Mouse (Mus musculus): ENCODE data around the gene Nav2. TPM values are rescaled to one million over a fixed set of nuclear protein-coding genes. Genes with fewer than 3 reads are reported as not detected.

Gene Nav2
- polyA plus RNA-seq, 1 experiment from 2014 or later, result 5.8 TPM

DNA sequence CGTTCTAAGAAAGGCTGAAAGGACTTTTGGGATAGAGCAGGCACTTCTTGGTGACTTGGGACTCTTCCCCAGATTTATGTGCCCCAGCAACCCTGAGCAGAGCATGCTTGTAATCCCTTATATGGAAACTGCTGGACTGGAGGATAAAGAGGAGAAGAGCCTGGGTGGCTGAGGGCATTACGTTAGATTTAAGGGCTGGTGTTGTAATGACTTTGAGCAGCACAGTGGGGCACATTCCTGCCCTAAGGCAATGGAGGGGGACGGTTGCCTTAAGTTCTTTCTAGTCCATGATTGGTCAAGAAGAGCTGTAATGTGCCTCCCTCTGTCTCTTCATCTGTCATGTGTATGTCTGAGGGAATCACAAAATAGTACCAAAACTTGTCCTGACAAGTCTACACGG is 651.5 kb downstream of the Nav2 start:
- Histone ChIP-seq H3K9ac (ENCODE audit: low read depth, low read length) (no peak overlapping the region), H3K36me3 (ENCODE audit: control insufficient read depth, insufficient read depth) (peaks cover 36% of the 10 kb centered on the region), H3K27ac (ENCODE audit: low read depth, low read length) (no peak overlapping the region), H3K27me3 (replicated peaks; ENCODE audit: control insufficient read depth, insufficient read depth, low read length) (no peaks in the 10 kb centered on the region), H3K4me3 (ENCODE audit: low read depth, low read length) (no peak overlapping the region), H3K9me3 (ENCODE audit: control insufficient read depth) (no peaks in the 10 kb centered on the region), H3K4me2 (replicated peaks; ENCODE audit: low read depth) (no peak overlapping the region), H3K4me1 (replicated peaks; ENCODE audit: control insufficient read depth, insufficient read depth, low read length) (no peaks in the 10 kb centered on the region)
- no peak for ATAC-seq
- WGBS, result 72% methylated on average over 4 of the region's 4 CpGs
- TF ChIP-seq CTCF (IDR thresholded peaks at IDR 0.05; ENCODE audit: low read depth), result no peak

DNA sequence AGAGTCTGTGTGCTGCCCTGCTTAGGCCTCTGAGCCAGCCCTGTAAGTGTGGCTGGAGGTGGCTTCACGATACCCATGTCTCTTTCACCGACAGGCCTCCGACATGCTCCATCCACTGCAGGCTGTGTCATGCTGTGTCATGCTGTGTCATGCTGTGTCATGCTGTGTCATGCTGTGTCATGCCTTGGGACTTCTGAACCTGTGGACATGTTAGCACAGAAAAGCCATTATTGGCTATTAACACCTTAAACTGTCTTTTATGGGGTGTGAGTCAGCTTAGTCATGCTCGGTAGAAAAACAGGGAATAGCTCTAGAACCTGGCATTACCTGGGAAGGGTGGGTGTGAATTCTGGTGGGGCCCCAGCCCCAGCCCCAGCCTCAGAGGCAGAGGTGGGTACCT is 653.9 kb downstream of the Nav2 start:
- peaks cover 48% of the 10 kb centered on the region for H3K36me3 ChIP-seq (ENCODE audit: control insufficient read depth, insufficient read depth)
- H3K27ac ChIP-seq (ENCODE audit: low read depth, low read length), result no peak overlapping the region

DNA sequence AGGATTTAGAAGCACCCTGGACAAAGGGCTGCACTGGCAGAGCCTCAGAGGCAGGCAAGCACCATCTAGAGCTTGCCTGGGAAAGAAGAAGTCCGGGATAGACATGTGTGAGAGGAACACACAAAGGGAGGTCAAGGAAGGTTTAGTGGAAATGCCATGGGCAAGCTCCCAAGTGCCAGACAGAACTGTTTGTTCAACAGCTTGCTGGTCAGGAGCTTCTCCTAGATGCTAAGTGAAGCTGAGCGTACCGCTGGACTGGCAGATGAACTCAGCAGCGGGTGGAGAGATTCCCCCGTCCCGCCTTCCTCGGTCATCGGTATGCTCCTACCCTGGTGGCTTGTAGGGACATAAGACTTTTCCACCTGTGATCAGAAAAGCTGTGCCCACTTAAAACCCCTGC is 654.3 kb downstream of the Nav2 start:
- Histone ChIP-seq H3K27ac (ENCODE audit: low read depth, low read length) (no peak overlapping the region), H3K4me3 (ENCODE audit: low read depth, low read length) (no peak overlapping the region), H3K36me3 (ENCODE audit: control insufficient read depth, insufficient read depth) (peaks cover 48% of the 10 kb centered on the region), H3K4me2 (replicated peaks; ENCODE audit: low read depth) (no peak overlapping the region), H3K9ac (ENCODE audit: low read depth, low read length) (no peak overlapping the region), H3K9me3 (ENCODE audit: control insufficient read depth) (no peaks in the 10 kb centered on the region), H3K27me3 (replicated peaks; ENCODE audit: control insufficient read depth, insufficient read depth, low read length) (no peaks in the 10 kb centered on the region), H3K4me1 (replicated peaks; ENCODE audit: control insufficient read depth, insufficient read depth, low read length) (no peaks in the 10 kb centered on the region)
- 82% methylated on average over 8 of the region's 8 CpGs for WGBS
- no peak for TF ChIP-seq CTCF (IDR thresholded peaks at IDR 0.05; ENCODE audit: low read depth)
- ATAC-seq, result no peak

More for the DNA sequence above, 653.9 kb downstream of the Nav2 start:
- no peak overlapping the region for H3K4me3 ChIP-seq (ENCODE audit: low read depth, low read length)
- no peaks in the 10 kb centered on the region for H3K9me3 ChIP-seq (ENCODE audit: control insufficient read depth)
- 84% methylated on average over 4 of the region's 4 CpGs for WGBS
- no peak overlapping the region for H3K4me2 ChIP-seq (replicated peaks; ENCODE audit: low read depth)
- H3K9ac ChIP-seq (ENCODE audit: low read depth, low read length), result no peak overlapping the region
- TF ChIP-seq CTCF (IDR thresholded peaks at IDR 0.05; ENCODE audit: low read depth), result no peak
- ATAC-seq, result no peak
- H3K27me3 ChIP-seq (replicated peaks; ENCODE audit: control insufficient read depth, insufficient read depth, low read length), result no peaks in the 10 kb centered on the region
- H3K4me1 ChIP-seq (replicated peaks; ENCODE audit: control insufficient read depth, insufficient read depth, low read length), result no peaks in the 10 kb centered on the region

DNA sequence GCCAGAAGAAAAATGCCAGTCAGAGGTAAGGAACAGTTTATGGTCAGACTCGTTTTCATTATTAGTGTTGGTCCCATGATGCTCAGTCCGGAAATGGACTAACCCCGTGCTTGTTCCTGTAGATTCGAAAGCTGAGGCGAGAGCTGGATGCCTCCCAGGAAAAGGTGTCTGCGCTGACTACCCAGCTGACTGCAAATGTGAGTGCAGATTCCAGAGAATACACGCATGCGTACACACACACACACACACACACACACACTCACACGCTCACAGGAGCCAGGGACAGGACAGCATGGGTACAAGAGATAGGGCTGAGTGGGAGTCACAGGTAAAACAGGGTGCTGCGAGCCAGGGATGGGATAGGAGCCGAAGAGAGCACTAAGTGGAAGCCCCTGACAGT is 656.6 kb downstream of the Nav2 start:
- WGBS, result 89% methylated on average over 11 of the region's 11 CpGs

DNA sequence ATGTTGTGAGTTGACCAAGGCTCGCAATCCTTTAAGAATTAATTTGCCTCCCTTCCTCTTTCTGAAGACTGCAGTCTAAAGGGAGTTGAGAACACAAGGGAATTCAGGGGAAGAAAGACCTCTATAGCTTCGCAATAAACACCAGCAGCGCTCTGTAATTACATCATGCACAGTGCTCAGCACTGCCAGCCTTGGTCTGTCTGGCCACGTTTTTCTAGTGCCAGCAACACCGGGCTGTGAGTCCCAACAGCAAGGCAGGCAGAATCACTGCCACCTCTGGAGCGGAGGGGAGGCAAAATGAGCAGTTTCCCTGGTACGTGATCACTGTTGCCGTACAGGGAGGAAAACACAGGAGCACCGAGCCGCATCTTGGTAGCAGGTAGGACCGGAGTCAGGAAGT is 657.3 kb downstream of the Nav2 start:
- ATAC-seq, result no peak
- Histone ChIP-seq H3K36me3 (ENCODE audit: control insufficient read depth, insufficient read depth) (peaks cover 52% of the 10 kb centered on the region), H3K4me3 (ENCODE audit: low read depth, low read length) (no peak overlapping the region), H3K27ac (ENCODE audit: low read depth, low read length) (no peak overlapping the region), H3K27me3 (replicated peaks; ENCODE audit: control insufficient read depth, insufficient read depth, low read length) (no peaks in the 10 kb centered on the region), H3K4me2 (replicated peaks; ENCODE audit: low read depth) (no peak overlapping the region), H3K9ac (ENCODE audit: low read depth, low read length) (no peak overlapping the region), H3K9me3 (ENCODE audit: control insufficient read depth) (no peaks in the 10 kb centered on the region), H3K4me1 (replicated peaks; ENCODE audit: control insufficient read depth, insufficient read depth, low read length) (no peaks in the 10 kb centered on the region)
- TF ChIP-seq CTCF (IDR thresholded peaks at IDR 0.05; ENCODE audit: low read depth), result no peak
- WGBS, result 88% methylated on average over 11 of the region's 11 CpGs

More for the DNA sequence above, 656.6 kb downstream of the Nav2 start:
- Histone ChIP-seq H3K4me1 (replicated peaks; ENCODE audit: control insufficient read depth, insufficient read depth, low read length) (no peaks in the 10 kb centered on the region), H3K36me3 (ENCODE audit: control insufficient read depth, insufficient read depth) (peaks cover 47% of the 10 kb centered on the region), H3K4me3 (ENCODE audit: low read depth, low read length) (no peak overlapping the region), H3K9ac (ENCODE audit: low read depth, low read length) (no peak overlapping the region), H3K27ac (ENCODE audit: low read depth, low read length) (no peak overlapping the region), H3K9me3 (ENCODE audit: control insufficient read depth) (no peaks in the 10 kb centered on the region), H3K27me3 (replicated peaks; ENCODE audit: control insufficient read depth, insufficient read depth, low read length) (no peaks in the 10 kb centered on the region), H3K4me2 (replicated peaks; ENCODE audit: low read depth) (no peak overlapping the region)
- no peak for ATAC-seq
- TF ChIP-seq CTCF (IDR thresholded peaks at IDR 0.05; ENCODE audit: low read depth), result no peak

DNA sequence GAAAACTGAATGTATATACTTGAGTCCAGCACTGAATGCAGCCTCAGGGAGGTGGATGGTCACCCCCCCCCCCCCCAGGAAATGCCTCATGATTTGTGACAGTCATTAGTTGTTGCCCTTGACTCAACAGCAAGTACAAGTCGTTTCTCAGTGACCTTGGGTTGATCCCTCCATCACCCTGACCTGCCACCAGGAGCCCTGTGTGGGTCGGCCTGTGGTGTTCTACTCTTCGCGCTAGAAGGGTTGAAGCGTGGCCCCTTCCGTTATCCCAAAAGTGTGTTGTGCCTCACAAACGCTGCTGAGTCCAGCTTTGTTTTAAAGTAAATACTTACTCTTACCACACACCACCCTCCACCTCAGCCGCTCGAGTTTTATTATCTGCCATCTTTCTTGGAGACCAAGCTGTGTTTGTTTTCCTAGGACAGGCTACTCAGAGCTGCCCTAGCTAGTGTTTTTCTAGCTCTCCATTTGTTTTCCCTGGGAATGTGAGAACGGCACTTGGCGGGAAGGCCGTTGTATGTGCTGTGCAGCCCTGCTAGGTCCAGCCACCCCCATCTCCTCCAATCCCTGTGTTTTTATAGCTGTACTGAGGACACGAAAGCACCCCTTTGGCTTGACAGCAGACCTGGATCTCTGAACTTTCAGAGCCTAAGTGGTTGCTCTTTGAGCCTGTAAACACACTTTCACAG is 659.0 kb downstream of the Nav2 start:
- Histone ChIP-seq H3K9me3 (ENCODE audit: control insufficient read depth) (no peaks in the 10 kb centered on the region), H3K4me2 (replicated peaks; ENCODE audit: low read depth) (no peak overlapping the region), H3K9ac (ENCODE audit: low read depth, low read length) (no peak overlapping the region), H3K4me1 (replicated peaks; ENCODE audit: control insufficient read depth, insufficient read depth, low read length) (no peaks in the 10 kb centered on the region), H3K4me3 (ENCODE audit: low read depth, low read length) (no peak overlapping the region), H3K27ac (ENCODE audit: low read depth, low read length) (no peak overlapping the region), H3K27me3 (replicated peaks; ENCODE audit: control insufficient read depth, insufficient read depth, low read length) (no peaks in the 10 kb centered on the region), H3K36me3 (ENCODE audit: control insufficient read depth, insufficient read depth) (peaks cover 67% of the 10 kb centered on the region)
- no peak for ATAC-seq
- WGBS, result 59% methylated on average over 13 of the region's 13 CpGs
- no peak for TF ChIP-seq CTCF (IDR thresholded peaks at IDR 0.05; ENCODE audit: low read depth)

Data from intestine, postnatal 0 days (tissue).